Mouse (Mus musculus) ZHBTc4 (cell line): ENCODE data around the gene Gcn1l1.
"Not testable (repeated sequence)": the region's sequence is repeated elsewhere in the genome, so short reads cannot be mapped to it uniquely, and the experiment has no call there.

Experiments used
- DNase-seq: peaks from one replicate; pipeline ENCODE4 v3.0.0-alpha.2; 2011; ENCODE audit warnings: low read depth, low spot score

Gene Gcn1l1

DNA sequence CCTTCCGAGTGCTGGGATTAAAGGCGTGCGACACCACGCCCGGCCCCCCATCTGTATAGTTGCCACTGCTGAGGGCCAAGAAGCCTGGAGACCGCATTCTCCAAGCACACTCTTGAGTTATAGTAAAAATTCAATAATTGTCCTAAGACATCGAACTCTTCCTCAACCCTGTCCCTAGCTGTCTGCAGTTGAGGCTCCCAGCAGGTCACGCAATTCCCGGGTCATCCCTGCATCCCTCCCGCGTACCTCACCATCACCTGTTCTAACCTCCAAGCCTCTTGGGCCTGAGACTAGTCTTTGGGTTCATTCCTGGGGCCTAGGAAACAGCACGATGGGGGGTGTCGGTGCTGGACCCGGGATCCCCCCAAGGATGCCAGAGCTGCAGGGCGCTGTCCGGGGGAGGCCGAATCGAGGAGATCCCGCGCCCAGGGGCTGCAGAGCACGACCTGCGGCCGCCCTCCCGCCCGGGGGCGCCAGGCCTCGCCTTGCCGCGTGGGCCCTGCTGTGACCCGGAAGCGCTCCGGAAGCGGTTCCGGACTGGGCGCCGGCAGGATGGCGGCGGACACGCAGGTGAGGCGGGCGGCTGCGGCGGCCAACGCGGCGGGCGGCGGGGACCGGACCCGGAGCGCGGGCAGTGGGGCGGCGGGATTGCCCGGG, at the start of gene Gcn1l1:
Gene Gcn1l1, plus strand, starts transcription at position 518 of the 657 bp plus-strand sequence.
- DNase-seq = peak; percentile 86

DNA sequence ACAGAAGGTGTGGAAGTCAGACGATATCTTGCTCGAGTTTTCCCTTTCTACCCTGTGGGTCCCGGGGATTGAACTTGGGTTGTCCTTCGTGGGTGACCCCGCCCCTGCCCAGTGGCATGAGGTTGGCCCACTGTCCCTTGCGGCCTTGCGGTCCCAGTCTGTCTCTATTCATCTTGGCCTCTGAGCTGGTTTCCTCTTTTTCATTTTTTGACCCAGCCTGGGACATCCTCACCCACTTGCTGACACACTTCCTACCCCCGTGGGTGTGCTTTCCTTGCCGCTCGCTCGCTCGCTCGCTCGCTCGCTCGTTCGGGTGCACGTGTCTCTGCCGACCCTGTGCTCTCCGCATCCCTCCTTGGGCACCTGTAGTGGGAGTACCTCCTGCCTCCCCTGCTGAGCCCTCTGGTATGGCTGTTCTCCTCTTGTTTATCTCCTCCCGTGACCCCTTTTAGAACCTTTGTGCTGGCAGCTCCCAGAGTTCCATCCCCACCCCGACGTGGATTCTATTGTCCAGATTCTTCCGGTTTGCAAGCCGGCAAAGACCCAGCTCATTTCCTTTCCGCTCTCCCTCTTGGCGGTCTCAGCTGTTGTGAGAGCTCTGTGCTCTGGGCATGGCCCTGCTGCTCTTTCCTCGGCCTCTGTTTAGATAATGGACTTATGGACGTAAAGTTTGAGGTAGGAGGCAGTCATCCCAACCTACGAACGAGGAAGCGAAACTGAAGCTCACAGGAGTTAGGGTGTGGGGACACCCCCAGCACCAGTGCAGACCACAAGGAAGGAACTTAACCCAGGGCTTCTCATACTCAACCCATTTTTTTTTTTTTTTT, 48.8 kb upstream of the Gcn1l1 start:
- peak; percentile 89 for DNase-seq

DNA sequence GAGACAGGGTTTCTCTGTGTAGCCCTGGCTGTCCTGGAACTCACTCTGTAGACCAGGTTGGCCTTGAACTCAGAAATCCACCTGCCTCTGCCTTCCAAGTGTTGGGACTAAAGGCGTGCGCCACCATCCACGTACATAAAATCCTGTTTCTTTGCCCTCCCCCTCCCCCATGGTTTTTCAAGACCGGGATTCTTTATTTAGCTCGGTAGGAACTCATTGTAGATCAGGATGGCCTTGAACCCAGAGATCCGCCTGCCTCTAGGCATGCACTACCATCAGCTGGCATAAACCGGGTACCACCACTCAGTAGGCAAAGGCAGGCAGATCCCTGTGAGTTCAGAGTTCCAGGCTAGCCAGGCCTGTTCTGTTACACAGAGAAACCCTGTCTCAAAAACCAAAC, 48.1 kb upstream of the Gcn1l1 start:
- no peak for DNase-seq

DNA sequence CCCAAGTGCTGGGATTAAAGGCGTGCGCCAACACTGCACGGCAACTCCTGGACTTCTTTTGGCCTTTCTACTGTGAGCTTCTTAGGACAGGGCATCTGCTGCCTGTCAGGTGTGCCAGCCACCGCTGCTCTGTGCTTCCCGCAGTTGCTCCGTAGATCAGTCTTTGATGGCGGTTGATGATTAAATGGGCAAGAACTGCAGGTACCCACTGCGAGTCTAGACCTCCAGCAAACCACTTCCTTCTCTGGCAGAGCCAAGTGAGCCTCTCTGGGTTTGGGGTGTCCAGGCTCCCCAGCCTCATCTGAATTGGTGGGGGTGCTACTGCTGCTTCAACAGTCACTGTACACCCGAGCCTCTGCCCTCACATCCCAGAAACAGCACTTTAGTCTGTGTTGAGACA, 47.6 kb upstream of the Gcn1l1 start:
- no peak for DNase-seq

DNA sequence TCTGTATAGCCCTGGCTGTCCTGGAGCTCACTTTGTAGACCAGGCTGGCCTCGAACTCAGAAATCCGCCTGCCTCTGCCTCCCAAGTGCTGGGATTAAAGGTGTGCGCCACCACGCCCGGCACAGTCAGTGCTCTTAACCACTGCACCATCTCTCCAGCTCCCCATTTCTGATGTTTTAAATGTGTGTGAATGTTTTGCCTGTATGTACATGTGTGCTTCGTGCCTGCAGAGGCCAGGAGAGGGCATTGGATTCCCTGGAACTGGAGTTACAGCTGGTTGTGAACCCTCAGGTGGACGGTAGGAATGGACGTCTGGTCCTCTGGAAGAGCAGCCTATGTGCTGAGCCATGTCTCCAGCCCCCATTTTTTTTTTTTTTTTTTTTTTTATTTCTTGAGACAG, 46.8 kb upstream of the Gcn1l1 start:
- not testable (repeated sequence) for DNase-seq

DNA sequence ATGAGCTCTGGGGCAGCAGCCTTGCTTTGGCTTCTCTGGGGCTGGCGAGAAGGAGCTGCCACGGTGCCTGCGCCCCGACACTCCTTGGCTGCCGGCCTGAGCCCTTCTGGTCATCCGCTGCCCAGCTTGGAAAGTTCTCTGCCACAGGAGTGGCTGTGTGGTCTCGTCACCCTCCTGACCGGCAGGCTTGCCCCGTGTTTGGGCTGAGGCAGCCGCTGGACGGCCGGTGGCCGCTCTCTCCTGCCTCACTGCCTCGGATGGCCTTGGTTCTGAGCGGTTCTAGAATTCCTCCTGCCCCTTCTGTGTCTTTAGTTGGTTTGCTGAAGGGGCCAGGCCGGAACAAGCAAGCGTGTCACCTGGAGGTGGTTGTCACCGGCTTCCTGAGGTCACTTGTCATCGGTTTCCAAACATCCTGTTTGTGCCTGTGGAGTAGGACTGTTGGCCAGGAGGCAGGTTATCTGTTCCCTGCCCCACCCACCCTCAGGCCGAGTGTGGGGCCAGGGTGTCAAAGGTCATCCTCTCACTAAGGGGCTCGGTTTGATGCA, 44.7 kb upstream of the Gcn1l1 start:
- DNase-seq = no peak

DNA sequence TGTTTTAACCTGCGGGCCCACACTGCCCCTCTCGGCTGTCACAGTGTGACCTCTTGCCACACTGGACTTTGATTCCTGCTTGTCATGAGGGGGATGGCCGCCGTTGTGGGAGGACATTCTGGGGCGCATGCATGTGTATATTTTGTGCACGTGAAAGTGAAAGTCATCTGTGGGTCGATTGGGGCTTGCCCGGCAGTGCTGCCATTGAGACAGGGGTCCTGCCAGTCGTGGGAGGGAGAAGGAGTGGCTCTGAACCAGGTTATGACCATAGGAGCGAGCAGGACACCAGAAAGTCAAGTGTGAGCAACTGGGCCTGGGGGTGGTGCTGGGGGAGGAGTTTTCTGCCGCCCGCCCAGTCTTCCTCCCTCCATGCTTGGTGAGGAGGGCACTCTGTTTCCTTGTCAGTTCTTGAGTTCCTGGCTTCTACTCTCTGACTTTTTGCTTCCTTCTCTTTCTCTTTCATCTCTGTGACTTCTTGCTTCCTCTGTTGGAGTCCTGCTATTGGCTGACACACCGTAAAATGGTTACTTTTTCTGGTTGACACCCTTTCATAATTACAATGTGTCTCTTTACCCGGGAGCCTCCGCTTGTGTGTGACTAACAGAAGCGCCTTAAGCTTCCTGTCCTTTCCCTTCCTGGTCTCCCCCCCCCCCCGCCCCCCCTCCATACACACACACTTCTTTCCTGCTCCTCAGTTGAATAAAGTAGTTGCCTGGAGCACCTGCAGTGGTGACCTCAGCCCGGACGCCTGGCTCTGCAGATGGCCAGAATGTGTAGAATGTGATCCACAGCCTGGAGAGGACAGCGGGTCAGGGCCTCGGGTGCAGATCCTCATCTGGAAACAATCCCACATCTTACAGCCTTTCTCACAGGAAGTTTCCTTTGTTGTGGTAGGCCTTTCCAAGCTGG, 43.2 kb upstream of the Gcn1l1 start:
- DNase-seq = no peak

DNA sequence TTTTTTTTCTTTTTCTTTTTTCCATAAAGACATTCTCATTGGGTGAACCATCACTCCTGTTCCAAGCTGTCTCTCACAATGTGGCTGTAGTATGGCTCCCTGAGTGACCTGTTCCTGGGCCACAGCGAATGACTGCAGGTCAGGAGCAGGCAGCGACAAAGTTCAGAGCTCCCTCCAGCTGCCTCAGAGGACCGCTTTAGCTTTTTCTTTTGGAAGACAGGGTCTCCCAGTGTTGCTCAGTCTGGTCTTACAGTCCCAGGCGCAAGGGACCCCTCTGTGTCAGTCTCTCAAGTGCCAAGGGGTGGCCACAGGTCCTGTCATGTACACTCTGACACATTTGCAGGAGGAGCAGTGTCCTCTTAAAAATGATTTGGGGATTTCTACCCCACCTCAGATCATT, 42.5 kb upstream of the Gcn1l1 start:
- DNase-seq = no peak

DNA sequence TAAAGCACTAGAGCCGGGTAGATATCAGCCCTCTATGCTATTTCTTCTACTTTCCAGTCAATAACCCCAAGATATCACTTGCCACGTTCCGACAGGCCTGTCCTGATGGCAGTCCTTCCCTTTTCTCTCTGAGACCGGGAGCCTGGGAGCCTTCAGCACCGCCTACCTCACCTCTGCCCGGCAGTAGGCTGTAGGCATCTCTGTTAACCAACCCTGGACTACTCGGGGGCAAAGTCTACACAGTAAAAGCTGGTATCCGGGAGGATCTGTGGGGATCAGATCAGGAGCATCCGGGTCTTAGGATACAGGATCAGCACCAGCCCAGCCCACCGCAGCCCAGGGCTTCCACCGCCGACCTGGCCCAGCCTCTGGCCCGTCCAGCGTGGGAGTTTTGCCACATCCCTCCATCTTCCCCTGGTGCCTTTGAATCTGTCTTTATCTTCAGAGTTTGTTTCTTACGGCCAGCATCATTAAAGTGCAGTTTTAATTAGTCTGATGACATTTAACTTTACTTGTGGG, 42.0 kb upstream of the Gcn1l1 start:
- no peak for DNase-seq

DNA sequence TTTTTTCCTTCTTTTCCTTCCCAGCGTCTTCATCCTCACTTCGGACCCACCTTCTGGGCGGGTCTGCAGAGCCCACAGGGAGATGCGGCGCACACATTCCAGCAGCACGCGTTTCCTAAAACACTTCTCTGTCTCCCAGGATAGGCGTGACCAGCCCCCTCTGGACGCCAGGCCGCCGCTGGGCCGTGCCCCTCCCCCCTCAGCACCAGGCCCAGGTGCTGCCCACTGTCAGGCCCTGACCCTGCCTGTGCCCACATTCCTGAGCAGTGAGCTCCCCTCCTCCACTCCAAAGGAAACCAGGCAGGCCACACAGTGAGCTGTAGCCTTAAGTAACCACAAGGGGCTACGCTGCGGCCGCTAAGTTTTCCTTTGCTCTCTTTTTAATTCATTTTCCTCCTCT, 41.1 kb upstream of the Gcn1l1 start:
- DNase-seq = peak; percentile 54

DNA sequence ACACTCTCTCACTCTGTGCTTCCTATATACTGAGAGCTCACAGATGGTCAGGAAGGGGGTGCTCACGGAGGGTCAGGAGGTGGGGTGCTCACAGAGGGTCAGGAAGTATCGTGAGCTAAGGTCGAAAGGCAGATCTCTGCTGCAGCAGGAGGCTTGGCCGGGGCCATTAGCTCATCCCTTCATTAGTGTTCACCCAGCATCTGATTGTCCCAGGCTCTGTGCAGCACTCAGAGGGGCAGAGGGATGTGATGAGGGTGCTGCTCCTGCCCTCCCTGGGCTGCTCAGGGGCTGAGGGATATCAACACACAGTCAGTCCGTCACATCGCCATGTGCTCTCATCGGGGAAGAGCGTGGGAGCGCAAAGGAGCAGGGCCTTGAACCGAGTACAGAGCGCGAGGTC, 40.6 kb upstream of the Gcn1l1 start:
- no peak for DNase-seq

DNA sequence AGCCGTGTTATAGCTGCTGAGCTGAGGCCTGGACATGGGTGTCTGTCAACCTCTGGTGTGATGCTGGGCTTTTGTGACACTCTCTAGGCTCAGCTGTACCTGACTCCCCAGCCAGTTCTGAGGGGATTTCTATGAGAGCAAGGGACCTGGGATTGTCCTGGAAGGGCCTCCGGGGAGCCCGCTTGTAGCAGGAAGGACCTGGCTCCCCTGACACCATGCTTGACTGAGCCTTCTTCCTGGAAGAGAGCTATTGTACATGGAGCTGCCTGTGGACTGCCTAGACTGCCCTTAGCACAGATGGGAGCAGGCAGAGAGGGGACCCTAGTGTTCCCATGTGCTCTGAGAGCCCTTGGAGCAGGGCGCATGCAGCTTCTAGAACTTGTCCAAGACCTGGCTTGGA, 39.6 kb upstream of the Gcn1l1 start:
- no peak for DNase-seq

DNA sequence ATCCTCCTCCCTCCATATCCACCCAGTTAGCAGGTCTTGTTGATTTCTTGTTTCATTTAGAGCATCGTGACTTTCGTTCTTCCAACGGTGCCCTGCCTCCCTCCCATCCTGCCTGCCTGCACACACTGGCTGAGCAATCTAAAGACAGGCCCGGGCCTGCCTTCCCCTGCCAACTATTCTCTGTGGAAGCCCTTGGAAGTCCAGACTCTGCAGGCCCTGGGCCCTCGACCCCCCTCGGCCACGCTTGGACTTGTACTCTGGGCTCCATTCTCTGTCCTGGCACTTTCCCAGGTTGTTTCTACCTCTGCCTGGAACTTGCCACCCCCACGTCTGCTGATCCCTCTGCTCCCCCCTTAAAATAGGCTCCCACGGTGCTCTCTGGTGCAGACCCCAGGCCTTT, 39.1 kb upstream of the Gcn1l1 start:
- no peak for DNase-seq

DNA sequence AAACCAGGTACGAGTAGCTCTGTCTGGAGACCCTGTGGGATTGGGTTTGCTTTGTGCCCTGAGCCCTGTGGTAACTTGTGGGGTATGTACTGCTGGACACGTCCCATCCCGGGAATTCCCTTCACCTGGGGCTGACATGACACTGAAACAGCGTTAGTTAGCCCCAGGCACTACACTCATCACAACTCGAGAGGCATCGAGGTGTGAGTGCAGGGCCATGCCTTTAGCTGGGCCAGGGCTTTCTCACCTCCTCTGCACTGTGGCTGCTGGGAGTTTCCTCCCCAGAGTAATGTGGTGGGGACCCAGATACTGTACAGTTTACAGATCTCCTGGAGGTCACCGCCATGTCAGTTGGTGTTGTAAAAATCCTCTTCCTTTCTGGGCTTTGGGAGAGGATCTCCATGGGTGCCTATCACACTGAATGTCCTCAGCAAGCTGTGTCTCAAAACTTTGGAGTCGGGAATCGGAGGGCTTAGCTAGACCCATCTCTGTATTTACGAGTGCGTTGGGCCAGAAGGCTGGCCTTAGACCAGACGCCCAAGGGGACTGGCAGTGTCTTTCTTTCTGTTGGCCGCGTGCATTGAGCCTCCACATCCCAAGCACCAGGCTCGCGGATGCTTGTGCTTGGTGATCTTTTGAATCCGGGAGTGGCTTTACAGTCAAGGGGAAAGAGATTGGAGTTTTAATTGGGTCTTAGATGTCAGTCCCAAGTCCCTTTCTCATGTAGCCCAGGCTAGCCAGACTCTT, 38.4 kb upstream of the Gcn1l1 start:
- no peak for DNase-seq

DNA sequence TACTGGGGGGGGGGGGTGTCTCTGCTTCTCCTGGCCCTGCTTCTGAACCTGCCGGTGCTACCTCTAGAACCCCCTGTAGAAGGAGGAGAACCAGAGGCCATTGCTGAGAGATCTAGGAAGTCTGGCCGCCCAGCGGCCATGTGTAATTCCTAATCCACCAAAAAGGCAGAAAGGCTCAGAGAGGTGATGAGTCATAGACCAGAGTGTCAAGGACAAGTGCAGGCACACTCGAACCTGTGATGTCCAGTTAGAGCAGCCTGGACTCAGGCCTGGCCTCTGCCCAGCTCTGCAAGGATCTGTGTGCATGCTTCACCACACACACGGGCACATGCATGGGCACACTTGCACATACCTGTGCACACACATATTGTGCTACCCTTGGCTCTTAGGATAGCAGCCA, 36.9 kb upstream of the Gcn1l1 start:
- DNase-seq = no peak

DNA sequence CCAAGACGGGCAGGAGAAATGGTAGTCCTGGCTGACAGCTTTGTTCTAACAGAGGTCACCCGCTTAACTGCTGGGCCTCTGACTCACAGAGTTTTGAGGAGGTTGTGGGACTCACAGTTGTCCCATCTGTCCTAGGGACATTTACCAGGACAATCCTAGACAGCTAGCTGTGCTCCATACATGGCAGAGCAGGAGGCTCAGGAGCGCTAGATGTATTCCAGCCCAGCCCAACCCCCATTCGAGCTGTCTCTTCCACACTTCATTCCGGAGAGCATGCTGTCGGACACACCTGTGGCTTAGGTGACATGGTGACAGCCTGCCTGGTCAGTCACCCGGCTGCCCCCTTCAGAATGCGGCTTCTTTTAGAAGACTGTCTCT, 35.7 kb upstream of the Gcn1l1 start:
- DNase-seq = no peak

DNA sequence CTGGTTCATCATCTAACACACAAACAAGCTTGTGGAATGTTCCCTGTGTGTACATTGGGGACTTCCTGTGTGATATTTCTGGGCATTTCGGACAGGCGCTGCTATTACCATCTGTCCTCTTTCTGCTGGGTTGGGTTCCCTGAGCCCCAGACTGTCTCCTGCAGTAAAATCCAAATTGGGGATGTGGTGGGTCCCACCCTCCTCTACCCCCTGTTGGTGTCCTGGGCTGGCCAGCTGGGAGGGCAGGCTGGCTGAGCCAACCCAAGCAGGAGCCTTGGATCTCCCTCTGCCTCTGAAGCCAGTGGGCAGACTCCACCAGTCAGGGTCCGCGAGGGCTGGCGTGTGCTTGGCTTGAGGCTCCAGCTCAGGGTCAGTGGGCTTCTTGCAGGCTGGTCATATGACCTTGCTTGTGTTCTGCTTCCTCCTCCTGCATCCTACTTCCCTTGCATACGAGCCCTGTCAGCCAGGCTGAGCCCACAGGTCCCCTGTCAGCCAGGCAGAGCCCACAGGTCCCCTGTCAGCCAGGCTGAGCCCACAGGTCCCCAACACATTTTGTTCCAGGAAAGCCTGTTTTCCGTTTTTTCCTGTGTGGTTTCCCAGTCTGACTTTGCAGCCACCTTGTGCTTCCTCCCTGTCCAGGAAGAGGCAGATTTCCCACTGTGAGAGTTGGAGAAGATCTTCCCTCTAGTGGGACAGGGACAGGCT, 35.2 kb upstream of the Gcn1l1 start:
- no peak for DNase-seq

DNA sequence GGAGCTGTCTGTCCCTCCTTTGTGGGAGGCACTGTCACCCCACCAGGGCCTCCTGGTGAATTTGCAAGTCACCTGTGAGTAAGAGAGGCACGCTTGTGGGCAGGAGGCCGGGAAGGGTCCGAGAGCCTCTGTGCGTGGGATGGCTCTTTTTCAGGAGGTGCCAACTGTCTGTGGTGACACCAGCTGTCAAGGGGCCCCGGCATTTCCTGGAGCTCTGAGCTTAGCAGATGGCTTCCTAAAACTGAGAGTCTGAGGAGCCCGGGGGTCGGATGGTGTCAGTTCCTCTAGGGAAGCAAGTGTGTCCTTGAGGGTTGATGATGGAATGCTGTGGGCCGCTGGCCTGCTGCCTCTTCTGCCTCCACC, 34.6 kb upstream of the Gcn1l1 start:
- no peak for DNase-seq

DNA sequence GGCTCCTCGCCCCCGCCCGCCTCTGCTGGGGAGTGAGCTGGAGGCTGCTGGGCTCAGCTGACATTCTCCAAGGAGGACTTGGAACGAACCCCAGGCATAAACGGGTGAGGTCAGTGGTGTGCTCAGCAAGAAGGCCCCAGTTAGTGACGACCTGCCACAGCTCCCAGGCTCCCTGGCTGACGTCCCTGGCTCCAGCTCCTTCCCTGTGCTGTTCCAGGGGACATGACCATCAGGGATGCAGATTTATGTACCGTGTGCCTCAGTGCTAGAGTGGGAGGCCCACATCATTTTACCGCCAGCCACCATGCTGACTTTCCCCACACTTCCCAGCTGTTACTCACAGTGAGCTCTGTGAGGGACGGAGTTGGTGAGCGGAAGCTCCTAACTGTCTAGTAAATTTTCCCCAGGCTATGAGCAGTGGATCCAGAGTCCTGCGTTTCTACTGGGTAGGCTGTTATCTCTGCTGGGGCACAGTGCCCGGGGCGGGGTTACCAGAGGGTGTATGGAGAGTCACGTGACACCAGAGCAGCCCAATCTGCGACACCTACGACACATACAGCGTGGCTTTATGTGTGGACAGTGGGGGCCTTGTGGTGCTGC, 33.3 kb upstream of the Gcn1l1 start:
- DNase-seq = peak; percentile 54

DNA sequence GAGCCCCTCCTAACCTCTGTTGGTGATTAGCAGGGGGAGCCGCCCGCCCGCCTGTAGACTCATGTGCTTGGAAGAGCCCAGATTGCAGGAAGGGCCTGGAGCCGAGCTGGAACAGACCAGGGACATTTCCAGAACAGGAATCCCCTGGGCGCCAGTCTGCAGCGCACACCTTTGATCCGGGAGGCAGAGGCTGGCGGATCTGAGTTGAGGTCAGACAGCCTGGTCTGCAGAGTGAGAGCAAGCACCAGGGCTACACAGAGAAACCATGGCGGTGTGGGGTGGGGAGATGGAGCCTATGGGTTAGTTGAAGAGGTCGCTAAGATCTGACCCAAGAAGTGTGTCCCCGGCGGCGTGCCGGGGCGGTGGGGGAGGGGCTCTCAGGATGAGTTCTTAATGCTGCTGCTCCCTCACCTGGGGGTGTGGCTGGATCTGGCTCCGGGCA, 30.7 kb upstream of the Gcn1l1 start:
- peak; percentile 64 for DNase-seq
